Mouse (Mus musculus) liver, postnatal 0 days (tissue): ENCODE measurements at regions not wholly inside any gene's neighbourhood (a gene's known extent, or its start where the extent isn't known, plus 50 kb on each side); places are given as distances from the start of the nearest gene placed in this dataset.

Source experiments
- CTCF ChIP-seq: sonication (generic); IDR thresholded peaks from 2 replicates; pipeline ENCODE4 v1.5.1; 2016; ENCODE audit warnings: antibody characterized with exemption, low read depth
- EP300 ChIP-seq: IDR thresholded peaks from 2 replicates; pipeline ENCODE4 v1.6.1; 2016; ENCODE audit warnings: antibody characterized with exemption, low read depth, mild to moderate bottlenecking

DNA sequence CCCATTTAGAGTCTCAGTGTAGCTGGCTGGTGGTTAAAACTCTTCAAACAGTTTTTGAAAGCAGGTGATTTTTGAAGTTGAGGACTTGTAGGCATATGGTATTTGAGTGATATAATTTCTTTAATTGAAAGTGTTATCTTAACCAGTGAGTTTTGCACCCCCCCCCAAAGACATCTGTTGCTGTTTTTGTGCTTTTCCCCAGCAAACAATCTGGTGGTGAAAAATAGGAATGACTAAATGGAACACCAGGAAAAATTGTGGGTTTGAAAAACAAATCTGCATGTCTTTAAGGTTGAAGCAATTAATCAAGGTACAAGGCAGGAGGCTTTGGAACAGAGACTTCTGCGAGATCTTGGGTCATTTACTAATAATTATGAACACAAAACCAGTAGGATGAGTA is 68.9 kb upstream of the Jun start:
- no peak for TF ChIP-seq CTCF
- no peak for TF ChIP-seq EP300
